ENCODE assay signal across 7 mouse cellular contexts in the genomic region with DNA sequence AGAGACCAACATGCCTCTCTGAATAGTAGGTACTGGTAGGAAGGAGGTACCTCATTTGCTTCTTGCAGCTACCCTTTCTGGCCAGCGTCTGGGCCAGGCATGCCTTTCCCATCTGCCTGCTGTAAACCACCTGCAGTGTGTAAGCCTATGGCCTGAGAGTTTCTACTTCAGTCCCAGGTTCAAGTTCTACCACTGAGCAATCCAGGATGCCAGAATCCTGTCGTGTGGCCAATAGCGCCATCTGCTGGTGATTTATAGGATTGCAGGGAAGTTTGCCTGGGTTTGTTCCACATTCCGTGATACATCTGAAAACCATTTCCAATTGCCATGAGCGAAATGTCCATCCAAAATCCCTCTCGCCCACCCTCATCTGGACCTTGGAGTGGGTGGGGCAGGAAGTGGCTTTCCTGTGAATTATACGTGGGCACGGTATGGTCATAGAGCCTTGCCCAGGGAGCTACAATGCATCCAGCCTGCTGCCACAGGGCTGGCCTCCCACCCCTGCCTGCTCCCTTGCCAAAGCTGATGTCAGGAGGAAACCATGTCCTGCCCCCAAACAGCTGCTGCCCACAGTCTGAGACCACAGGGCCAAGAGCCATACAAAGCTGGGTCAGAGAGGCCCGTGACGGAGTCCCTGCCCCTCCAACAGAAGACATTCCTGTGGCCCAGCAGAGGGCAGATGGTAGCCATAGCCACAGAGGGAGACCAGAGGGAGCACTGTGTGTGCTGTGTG.
DNase-seq lines count a peak whose midpoint lies in the region; ATAC-seq lines count a peak whose summit lies in the region.

No protein-coding gene starts in this region.

- no peak for ATAC-seq in midbrain, embryonic 12.5 days (ENCODE audit: low FRiP score, low read depth)

- H3K9ac ChIP-seq in midbrain, embryonic 12.5 days (replicated peaks), result 0 out of 2 replicates have a peak overlapping the region, but pooled peaks have one; percentile 11

- no peaks in the 10 kb centered on the region for H3K9me3 ChIP-seq in limb, embryonic 10.5 days (replicated peaks)
- no peaks in the 10 kb centered on the region for H3K9me3 ChIP-seq in midbrain, embryonic 12.5 days

- H3K27me3 ChIP-seq in limb, embryonic 10.5 days (ENCODE audit: low read depth, poor library complexity, severe bottlenecking), result peaks cover 5% of the 10 kb centered on the region; the same call in 1 of the 2 replicates
- peaks cover 9% of the 10 kb centered on the region; the same call in 1 of the 2 replicates for H3K27me3 ChIP-seq in midbrain, embryonic 12.5 days

- no peaks in the 10 kb centered on the region for H3K36me3 ChIP-seq in limb, embryonic 10.5 days
- H3K36me3 ChIP-seq in midbrain, embryonic 12.5 days, result no peaks in the 10 kb centered on the region

- DNase-seq in adipocyte (ENCODE audit: low spot score), result peak; percentile 93
- DNase-seq in embryo, embryonic 10.5 days (ENCODE audit: low spot score), result peak; percentile 89
- DNase-seq in heart, adult 11 months, result peak; percentile 97
- peak; percentile 61 for DNase-seq in kidney, adult 11 months
- peak; percentile 85 for DNase-seq in limb, embryonic 10.5 days (ENCODE audit: low spot score)
- DNase-seq in spleen, adult 12 weeks (ENCODE audit: low spot score), result peak; percentile 59

- WGBS in limb, embryonic 10.5 days, result 28% methylated on average over 10 of the region's 10 CpGs
- 16% methylated on average over 10 of the region's 10 CpGs for WGBS in midbrain, embryonic 12.5 days

- no peak overlapping the region for H3K4me2 ChIP-seq in midbrain, embryonic 12.5 days (replicated peaks)

- peaks cover 46% of the 10 kb centered on the region for H3K4me1 ChIP-seq in limb, embryonic 10.5 days
- H3K4me1 ChIP-seq in midbrain, embryonic 12.5 days, result peaks cover 33% of the 10 kb centered on the region

- no peak overlapping the region for H3K27ac ChIP-seq in limb, embryonic 10.5 days
- peak overlapping the region; percentile 79 for H3K27ac ChIP-seq in midbrain, embryonic 12.5 days (replicated peaks)

- H3K4me3 ChIP-seq in limb, embryonic 10.5 days, result no peak overlapping the region
- H3K4me3 ChIP-seq in midbrain, embryonic 12.5 days, result no peak overlapping the region
